Mouse (Mus musculus) cortical plate, adult 2 months (tissue): ENCODE results near the gene Pbxip1.

Experiments used
- CTCF ChIP-seq: fragments of 200-500 bp; IDR thresholded peaks from 2 replicates; pipeline ENCODE4 v1.5.1; 2011; ENCODE audit warnings: mild to moderate bottlenecking, control low read depth, low read length; ENCODE audit not compliant: insufficient read depth; ENCODE audit errors: extremely low read depth
- POLR2A ChIP-seq: fragments of 200-500 bp; IDR thresholded peaks from 2 replicates; pipeline ENCODE4 v1.6.1; 2011; ENCODE audit warnings: mild to moderate bottlenecking, low read length, control low read depth; ENCODE audit not compliant: insufficient read depth; ENCODE audit errors: extremely low read depth

- TF ChIP-seq CTCF (no peak), POLR2A (no peak)
Observed at GRCm38 (mm10) chr3:89499696-89500095, 63.2 kb downstream of the Pbxip1 start.
